Mouse (Mus musculus) c-Kit-positive CD71-negative TER-119-negative erythroid progenitor cells, embryonic 14.5 days (primary cell): ENCODE results near the gene Gcnt7.

Experiments
- DNase-seq: peaks from one replicate; pipeline ENCODE4 v3.0.0-alpha.2; 2013; ENCODE audit warnings: low read depth

Gene Gcnt7

DNA sequence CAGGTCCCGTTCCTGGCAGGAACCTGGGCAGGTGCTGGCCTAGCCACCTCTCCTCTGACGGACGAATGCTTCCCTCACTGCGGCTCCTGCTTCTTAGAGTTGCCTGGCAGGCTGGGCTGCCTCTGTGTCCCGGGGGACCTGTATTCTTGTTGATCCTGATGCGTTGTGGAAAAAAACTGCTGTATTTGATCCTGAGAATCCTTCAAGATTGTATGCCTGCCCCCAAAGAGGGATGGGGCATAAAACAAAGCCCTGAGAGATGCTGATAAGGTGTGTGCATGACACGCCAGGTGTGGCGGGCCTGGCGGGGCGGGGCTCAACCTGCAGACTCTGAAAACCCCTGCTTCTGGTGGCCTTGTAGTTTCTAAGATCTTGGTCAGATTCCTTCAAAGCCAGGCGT is at the start of gene Gcnt7:
TSS of gene Gcnt7 (minus strand) at position 101 of the 400 bp plus-strand sequence.
- no peak for DNase-seq

- DNase-seq: no peak
Observed at GRCm38 (mm10) chr2:172506121-172506520, 47.7 kb upstream of the Gcnt7 start.

DNA sequence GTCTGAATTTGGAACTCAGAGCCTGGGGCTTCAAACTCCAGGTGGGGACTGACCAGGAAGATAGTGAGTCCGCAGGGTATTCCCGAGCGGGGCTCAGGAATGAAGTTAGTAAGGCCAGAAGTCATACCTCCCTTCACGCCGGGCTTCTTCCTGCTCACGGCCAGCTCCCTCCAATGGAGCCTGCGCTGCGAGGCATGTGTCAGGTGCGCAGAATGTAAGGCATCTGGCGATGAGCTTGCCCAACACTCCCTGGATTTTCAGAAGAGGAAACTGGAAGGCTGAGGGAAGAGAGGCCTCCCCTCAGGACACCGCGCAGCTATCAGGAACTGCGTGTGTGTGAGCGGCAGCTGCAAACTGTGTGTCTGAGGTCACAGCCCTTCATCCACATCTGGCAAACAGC is 43.8 kb upstream of the Gcnt7 start:
- DNase-seq: no peak

- DNase-seq: no peak
Observed at GRCm38 (mm10) chr2:172501341-172501740, 42.9 kb upstream of the Gcnt7 start.

GRCm38 (mm10) chr2:172500752-172501316 is 42.4 kb upstream of the Gcnt7 start:
- DNase-seq: no peak

- no peak for DNase-seq
Observed at GRCm38 (mm10) chr2:172498823-172499222, 40.4 kb upstream of the Gcnt7 start.

DNA sequence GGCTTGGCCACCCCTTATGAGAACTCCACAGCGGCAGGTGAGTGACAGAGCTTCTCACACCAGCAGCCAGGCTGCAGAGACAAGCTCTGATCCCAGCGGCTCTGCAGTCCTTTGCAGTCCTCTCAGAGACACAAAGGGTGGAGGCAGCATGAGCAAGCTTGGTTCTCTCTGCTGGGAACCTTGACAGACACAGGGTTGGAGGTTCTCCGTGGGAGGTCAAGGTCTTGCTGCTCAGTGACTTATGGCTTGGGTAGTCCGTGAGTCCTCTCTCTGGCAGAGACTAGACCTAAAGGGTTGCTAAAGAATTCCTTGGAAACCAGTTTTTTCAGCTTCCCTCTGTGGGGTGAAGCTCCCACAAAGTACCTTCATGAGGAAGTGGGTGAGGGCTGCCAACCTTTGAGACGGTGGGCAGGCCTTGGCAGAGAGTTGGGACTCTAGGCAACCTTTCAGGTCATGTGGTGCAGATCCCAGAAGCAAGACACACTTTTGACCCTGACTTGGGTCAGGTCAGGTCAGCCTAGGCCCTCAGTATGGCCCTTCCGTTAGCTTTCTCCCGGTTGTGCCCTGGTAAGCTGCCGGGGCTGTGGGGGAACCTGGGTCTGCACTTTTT is 38.4 kb upstream of the Gcnt7 start:
- no peak for DNase-seq

- no peak for DNase-seq
Observed at GRCm38 (mm10) chr2:172484696-172485370, 26.4 kb upstream of the Gcnt7 start.

DNA sequence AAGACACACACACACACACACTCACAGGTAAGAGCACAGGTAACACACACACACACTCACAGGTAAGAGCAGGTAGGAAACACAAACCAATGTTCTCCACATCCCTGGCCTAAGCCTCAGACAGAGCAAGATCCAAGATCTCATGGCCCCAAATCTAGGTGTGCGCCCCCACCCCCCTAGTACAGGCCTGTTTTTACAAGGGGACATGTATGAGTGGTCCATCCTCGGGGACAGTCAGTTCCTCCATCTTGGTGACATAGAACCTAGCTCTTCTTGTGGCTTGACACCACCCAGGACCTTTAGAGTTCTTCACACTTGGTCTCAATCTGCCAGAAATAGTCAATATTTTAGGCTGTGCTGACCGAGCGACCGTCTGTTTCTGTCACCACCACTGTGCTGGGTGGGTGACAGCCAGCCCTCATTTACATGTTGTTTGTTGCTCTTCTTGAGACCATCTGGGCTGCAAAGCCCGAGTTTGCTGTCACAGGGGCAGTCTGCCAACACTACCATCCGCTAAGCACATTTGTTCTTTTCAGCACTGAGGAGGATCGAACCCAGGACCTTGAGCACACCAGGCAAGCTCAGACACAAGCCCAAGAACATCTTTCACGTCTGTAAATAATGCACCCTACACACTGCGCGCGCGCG is 25.5 kb upstream of the Gcnt7 start:
- DNase-seq: no peak

DNA sequence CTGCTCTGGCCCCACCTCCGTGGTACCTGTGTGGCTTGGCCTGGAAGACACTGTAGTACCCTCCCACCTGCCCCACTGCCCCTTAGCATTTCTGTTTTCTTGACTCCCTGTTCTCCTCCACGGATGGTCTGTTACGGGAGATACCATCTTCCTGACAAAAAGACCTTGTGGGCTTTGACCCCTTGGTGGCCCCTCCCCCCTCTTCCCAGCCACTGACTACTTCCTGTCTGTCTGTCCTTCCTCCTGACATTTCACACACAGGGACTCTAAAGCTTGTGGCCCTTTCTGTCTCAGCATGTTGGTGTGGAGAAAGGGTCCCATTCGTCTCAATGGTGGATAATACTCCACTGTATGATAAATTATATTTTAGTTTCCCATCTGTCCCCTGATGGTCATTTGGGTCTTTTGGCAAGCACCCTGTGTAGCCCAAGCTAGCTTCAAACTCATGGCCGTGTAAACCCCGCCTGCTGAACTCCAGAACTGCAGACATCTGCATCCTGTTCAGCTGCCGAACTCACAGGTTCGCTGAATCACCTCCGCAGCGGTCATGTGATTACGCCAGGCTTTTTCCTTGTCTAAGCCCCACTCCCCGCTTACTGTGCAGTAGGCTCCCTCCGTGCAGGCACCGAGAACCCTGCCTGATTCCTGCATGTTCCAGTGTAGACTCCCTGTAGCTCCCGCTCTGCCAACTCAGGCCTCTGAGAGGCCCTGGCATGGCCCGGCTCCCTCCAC is 23.4 kb upstream of the Gcnt7 start:
- no peak for DNase-seq

GRCm38 (mm10) chr2:172480296-172480695 is 21.9 kb upstream of the Gcnt7 start:
- no peak for DNase-seq

GRCm38 (mm10) chr2:172477860-172478259 is 19.5 kb upstream of the Gcnt7 start:
- DNase-seq: peak; percentile 54

DNA sequence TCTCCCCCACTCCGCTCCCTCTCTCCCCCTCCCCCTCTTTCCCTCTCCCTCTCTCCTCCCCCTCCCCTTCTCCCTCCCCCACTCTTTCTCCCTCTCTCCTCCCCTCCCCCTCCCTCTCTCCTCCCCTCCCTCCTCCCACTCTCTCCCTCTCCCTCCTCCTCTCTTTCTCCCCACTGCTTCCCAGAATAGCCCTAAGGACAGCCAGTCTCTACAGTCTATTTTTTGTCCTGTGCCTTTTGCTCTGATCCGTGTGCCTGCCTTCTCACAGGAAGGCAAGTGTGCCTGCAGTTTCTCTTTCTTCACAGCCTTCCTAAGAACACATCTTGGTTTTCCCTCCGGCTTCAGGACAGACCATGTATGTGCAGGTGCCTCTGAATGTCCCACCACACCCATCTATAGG is 19.0 kb upstream of the Gcnt7 start:
- DNase-seq: no peak

DNA sequence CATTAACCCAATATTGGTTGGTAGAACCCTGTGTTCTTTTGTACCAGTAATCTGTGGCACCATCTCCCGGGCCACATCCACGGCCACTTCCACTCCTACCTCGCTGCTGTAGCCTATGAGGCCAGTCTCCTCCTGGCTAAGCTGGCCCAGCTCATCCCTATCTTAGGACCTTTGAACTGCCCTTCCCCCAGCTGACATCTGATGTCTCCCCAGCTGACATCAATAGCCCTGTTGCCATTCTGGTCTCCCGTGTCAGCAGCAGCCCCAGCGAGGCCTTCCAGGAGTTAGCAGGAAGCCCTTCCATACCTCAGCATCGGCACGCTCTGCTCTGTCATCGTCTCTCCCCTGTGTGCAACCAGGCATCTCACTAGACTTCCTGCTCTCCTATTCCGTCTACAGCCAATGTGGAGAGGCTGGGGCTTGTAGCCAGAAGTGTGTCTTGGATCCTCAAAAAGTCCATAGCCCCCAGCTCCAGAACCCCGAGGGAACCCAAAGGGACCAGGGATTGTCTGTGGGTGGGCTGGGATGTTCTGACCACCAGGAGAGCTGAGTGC is 18.4 kb upstream of the Gcnt7 start:
- DNase-seq: no peak

DNA sequence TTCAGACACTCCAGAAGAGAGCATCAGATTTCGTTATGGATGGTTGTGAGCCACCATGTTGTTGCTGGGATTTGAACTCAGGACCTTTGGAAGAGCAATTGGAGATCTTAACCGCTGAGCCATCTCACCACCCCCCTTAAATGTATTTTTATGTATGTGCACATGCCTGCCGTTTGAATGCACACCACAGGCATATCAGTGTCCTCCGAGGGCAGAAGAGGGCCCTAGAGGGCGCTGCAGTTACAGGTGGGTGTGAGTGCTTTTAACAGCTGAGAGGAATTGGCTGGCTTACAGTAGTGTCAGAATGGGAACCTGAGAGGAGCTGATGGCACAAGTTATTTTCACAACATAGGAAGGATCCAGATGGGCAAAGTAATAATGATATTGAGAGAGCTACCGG is 16.6 kb upstream of the Gcnt7 start:
- peak; percentile 23 for DNase-seq

GRCm38 (mm10) chr2:172473591-172473990 is 15.2 kb upstream of the Gcnt7 start:
- DNase-seq: no peak

DNA sequence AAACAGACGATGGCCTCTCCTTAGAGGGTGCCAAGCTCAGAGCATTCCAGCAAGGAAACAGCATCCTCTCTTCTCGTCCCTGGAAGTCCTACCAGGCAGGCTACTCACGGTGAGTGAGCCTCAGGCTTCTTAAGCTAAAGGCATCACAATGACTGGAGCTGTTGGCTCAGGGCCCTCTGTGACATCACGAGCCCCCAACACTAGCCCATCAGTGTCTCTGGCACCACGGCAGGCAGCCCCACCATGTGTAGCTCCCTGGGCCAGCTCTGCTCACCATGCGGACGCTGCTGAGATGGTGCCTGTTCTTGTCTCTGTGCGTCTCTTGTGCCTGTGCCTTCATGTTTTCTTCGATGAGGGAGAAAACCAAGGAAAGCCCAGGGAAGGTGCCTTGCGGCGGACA is 13.9 kb upstream of the Gcnt7 start, which contains the start of gene Fam209:
TSS of gene Fam209 (plus strand) at position 203 of the 400 bp plus-strand sequence.
- DNase-seq: no peak

- DNase-seq: no peak
Observed at GRCm38 (mm10) chr2:172468346-172468819, 10.0 kb upstream of the Gcnt7 start.

- no peak for DNase-seq
Observed at GRCm38 (mm10) chr2:172467206-172467605, 8.8 kb upstream of the Gcnt7 start.

DNA sequence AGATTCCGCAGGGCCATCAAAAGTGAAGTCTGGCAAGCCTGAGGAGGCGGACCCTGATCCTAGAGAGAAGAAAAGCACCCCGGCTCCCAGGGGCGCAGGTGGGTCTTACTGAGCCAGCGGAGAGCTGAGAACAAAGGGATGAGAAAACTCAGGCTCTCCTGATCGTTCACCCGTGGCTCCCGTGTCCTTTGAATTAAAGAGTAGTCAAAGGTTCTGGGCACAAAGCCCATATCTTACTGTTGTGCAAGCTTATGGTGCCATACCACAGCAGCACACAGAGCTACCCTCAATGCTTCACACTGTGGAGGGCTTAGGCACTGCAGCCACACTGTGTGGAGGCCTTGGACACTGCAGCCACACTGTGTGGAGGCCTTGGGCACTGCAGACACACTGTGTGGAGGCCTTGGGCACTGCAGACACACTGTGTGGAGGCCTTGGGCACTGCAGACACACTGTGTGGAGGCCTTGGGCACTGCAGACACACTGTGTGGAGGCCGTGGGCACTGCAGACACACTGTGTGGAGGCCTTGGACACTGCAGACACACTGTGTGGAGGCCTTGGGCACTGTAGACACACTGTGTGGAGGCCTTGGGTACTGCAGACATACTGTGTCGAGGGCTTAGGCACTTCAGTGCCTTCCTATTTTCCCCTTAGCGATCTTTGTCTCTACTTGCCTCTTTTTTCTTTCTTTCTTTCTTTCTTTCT is 8.2 kb upstream of the Gcnt7 start:
- no peak for DNase-seq

- DNase-seq: no peak
Observed at GRCm38 (mm10) chr2:172462813-172463212, 4.4 kb upstream of the Gcnt7 start.
